Mouse (Mus musculus): ENCODE measurements around the gene Bptf. TPM values are rescaled to one million over a fixed set of nuclear protein-coding genes. Genes with fewer than 3 reads are reported as not detected.
"Not testable (repeated sequence)": the region's sequence is repeated elsewhere in the genome, so short reads cannot be mapped to it uniquely, and the experiment has no call there.

Bptf gene
- 36.2 and 40.6 TPM in 2 replicates for polyA plus RNA-seq (2014; fragmentation: Nextera tagmentation; extraction: Ambion mirVana)

DNA sequence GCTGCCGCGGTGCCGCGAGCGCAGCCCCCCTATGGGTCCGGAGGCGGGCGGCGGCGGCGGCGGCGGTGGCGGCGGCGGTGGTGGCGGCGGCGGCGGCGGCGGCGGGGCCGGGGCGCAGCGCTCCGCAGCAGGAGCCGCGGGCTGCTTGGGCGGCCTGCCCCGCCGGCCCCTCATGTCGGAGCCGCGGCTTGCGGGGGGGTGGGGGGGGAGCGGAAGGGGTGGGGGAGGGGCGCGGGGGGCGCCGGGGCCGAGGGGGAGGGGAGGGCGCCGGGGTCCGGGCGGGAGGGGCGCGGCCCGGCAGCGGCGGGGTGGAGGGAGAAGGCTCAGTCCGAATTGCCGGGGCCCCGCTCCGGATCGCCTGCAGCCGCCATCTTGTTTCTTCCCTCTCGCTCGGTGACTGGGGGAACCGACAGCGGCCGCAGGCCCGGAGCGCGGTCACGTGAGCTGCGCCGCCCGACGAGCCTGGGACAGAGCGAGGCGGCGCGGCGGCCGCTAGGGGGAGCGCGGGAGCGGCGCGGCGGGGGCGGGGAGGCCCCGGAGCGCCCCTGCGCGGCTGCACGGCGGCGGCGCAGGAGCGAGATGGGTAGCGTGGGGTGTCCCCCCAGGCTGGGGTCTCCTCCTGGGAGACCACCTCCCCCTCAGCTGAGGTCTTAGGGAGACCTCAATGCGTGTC lies at the start of gene Bptf:
Gene Bptf, minus strand, starts transcription at position 379 of the 673 bp plus-strand sequence.
- Histone ChIP-seq H3K27me3 (ENCODE audit: control insufficient read depth, insufficient read depth, low read length) (no peaks in the 10 kb centered on the region), H3K4me2 (replicated peaks) (peak within 1 kb of the TSS; percentile 63), H3K9me3 (ENCODE audit: control insufficient read depth, low read length) (no peaks in the 10 kb centered on the region), H3K27ac (peak within 1 kb of the TSS; percentile 98), H3K36me3 (replicated peaks; ENCODE audit: control insufficient read depth, insufficient read depth) (no peaks in the 10 kb centered on the region), H3K4me1 (replicated peaks; ENCODE audit: control insufficient read depth, insufficient read depth, low read length) (peaks cover 19% of the 10 kb centered on the region), H3K4me3 (replicated peaks; ENCODE audit: low read length) (peak within 1 kb of the TSS; percentile 93), H3K9ac (peak within 1 kb of the TSS; percentile 98)
- DNase-seq (ENCODE audit: low spot score) (peak; percentile 90), ATAC-seq (ENCODE audit: low FRiP score) (peak; percentile 97)
- WGBS: under 1% methylated on average over 26 of the region's 94 CpGs

DNA sequence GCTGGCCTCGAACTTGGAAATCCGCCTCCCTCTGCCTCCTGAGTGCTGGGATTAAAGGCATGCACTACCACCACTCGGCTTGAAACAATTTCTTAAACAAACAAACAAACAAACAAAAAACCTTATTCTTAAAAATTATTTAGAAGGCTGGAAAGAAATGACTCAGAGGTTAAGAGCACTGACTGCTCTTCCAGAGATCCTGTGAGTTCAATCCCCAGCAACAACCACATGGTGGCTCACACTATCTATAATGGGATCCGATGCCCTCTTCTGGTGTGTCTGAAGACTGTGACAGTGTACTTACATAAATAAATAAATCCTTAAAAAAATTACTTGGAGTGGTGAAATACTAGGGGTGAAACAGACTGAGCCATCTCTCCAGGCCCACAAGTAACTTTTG lies 29.3 kb upstream of the Bptf start:
- 90% methylated on average over 4 of the region's 4 CpGs for WGBS
- H3K4me2 ChIP-seq (replicated peaks): no peak overlapping the region
- H3K27ac ChIP-seq: no peak overlapping the region
- DNase-seq (ENCODE audit: low spot score): no peak
- H3K27me3 ChIP-seq (ENCODE audit: control insufficient read depth, insufficient read depth, low read length): no peaks in the 10 kb centered on the region
- no peak overlapping the region for H3K4me3 ChIP-seq (replicated peaks; ENCODE audit: low read length)
- no peaks in the 10 kb centered on the region for H3K4me1 ChIP-seq (replicated peaks; ENCODE audit: control insufficient read depth, insufficient read depth, low read length)
- no peak overlapping the region for H3K9ac ChIP-seq
- H3K9me3 ChIP-seq (ENCODE audit: control insufficient read depth, low read length): no peaks in the 10 kb centered on the region
- no peak for ATAC-seq (ENCODE audit: low FRiP score)
- H3K36me3 ChIP-seq (replicated peaks; ENCODE audit: control insufficient read depth, insufficient read depth): peaks cover 7% of the 10 kb centered on the region

DNA sequence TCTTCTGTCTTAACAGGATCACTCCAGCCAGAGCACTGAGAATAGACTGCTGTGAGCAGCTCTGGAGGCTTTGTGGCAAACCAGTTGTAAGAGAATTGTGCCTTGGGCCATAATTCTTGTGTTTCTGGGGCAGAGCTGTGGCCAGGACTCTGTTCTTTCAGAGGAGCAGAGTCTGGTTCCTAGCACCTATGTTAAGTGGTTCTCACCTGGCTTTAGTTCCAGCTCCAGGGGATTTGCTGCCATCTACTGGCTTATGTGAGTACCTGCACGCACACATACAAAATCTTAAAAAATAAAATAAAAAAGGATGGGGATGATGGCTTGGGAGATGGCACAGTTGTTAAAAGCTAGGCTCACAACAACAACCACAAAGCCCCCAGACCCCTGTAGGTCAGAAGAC lies 27.1 kb upstream of the Bptf start:
- Histone ChIP-seq H3K9me3 (ENCODE audit: control insufficient read depth, low read length) (no peaks in the 10 kb centered on the region), H3K36me3 (replicated peaks; ENCODE audit: control insufficient read depth, insufficient read depth) (no peaks in the 10 kb centered on the region), H3K4me3 (replicated peaks; ENCODE audit: low read length) (no peak overlapping the region), H3K9ac (no peak overlapping the region), H3K27ac (no peak overlapping the region), H3K27me3 (ENCODE audit: control insufficient read depth, insufficient read depth, low read length) (no peaks in the 10 kb centered on the region), H3K4me2 (replicated peaks) (no peak overlapping the region), H3K4me1 (replicated peaks; ENCODE audit: control insufficient read depth, insufficient read depth, low read length) (no peaks in the 10 kb centered on the region)
- 70% methylated on average over 1 of the region's 1 CpGs for whole genome bisulfite sequencing
- no peak for DNase-seq (ENCODE audit: low spot score)
- no peak for ATAC-seq (ENCODE audit: low FRiP score)

DNA sequence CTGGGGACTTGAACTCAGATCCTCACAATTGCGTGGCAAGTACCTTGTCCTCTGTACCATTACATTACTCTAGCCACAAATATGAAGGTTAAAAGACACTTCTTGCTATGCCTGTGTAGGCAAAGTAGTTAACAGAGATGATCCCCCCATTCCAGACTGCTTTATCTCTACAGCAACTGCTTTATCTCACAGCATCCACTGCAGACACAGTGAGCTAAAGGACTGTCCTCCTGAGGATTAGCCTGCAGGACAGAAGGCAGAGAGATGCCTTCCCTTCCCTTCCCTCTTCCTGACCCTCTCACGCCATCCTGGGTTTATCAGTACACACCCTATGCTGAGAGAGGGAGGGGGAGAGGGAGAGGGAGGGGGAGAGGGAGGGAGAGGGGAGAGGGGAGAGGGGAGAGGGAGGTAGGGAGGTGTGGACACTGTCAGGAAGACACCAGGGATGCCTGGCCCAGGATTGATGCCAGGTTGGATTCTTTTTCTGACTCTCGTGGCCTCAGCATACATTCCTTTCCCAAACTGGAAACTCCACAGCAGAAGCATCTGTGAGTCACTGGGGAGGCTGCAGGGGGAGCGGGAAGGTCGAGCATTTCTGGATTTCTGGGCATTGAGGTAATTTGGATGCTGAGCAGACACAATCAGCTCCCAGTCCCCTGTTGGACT lies 25.2 kb upstream of the Bptf start:
- no peak for DNase-seq (ENCODE audit: low spot score)
- 60% methylated on average over 5 of the region's 5 CpGs for WGBS
- Histone ChIP-seq H3K4me1 (replicated peaks; ENCODE audit: control insufficient read depth, insufficient read depth, low read length) (no peaks in the 10 kb centered on the region), H3K9ac (no peak overlapping the region), H3K4me2 (replicated peaks) (no peak overlapping the region), H3K27me3 (ENCODE audit: control insufficient read depth, insufficient read depth, low read length) (no peaks in the 10 kb centered on the region), H3K27ac (no peak overlapping the region), H3K9me3 (ENCODE audit: control insufficient read depth, low read length) (no peaks in the 10 kb centered on the region), H3K36me3 (replicated peaks; ENCODE audit: control insufficient read depth, insufficient read depth) (no peaks in the 10 kb centered on the region), H3K4me3 (replicated peaks; ENCODE audit: low read length) (no peak overlapping the region)
- ATAC-seq (ENCODE audit: low FRiP score): no peak

DNA sequence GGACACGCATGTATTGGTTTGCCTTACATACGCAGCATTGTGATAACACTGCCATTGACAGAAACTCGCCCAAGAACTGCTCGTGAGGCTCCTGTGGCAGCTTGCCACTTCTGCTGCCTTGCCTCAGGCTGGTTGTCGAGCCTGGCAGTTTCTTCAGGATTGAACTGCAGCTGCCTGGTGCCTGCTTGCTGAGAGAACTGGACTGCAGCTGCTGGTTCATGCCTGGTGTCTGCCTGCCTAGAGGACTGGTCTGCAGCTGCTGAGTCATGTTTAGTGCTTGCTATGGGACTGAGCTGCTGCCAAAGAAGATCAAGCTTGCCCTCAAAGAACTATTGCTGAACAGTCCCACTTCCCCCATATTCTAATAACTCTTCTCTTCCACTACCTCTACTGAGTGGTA lies 23.4 kb upstream of the Bptf start:
- H3K4me3 ChIP-seq (replicated peaks; ENCODE audit: low read length): no peak overlapping the region
- DNase-seq (ENCODE audit: low spot score) (no peak), ATAC-seq (ENCODE audit: low FRiP score) (no peak)
- H3K36me3 ChIP-seq (replicated peaks; ENCODE audit: control insufficient read depth, insufficient read depth): no peaks in the 10 kb centered on the region
- no peak overlapping the region for H3K9ac ChIP-seq
- H3K27ac ChIP-seq: no peak overlapping the region
- H3K27me3 ChIP-seq (ENCODE audit: control insufficient read depth, insufficient read depth, low read length): no peaks in the 10 kb centered on the region
- no peaks in the 10 kb centered on the region for H3K9me3 ChIP-seq (ENCODE audit: control insufficient read depth, low read length)
- H3K4me2 ChIP-seq (replicated peaks): no peak overlapping the region
- WGBS: 81% methylated on average over 5 of the region's 5 CpGs
- no peaks in the 10 kb centered on the region for H3K4me1 ChIP-seq (replicated peaks; ENCODE audit: control insufficient read depth, insufficient read depth, low read length)

DNA sequence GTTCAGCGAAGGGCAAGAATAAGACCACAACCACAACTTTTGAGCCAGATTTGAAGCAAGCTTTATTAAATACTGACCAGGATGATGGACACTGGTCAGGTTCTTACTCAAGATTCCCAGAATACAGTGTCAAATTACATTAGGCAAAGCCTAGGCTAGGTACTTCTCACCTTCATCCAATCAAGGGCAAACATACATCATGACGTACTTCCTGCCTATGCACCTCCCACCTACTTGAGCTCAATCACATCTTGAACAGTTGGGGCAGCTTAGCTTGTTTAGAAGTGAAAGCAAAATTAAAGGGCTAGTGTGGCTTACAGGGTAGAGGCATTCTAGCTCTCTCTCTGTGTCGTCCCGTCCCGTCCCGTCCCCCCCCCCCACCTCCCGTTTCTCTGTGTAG lies 22.5 kb upstream of the Bptf start:
- DNase-seq (ENCODE audit: low spot score) (no peak), ATAC-seq (ENCODE audit: low FRiP score) (no peak)
- 84% methylated on average over 7 of the region's 7 CpGs for WGBS
- Histone ChIP-seq H3K27me3 (ENCODE audit: control insufficient read depth, insufficient read depth, low read length) (no peaks in the 10 kb centered on the region), H3K9me3 (ENCODE audit: control insufficient read depth, low read length) (no peaks in the 10 kb centered on the region), H3K4me3 (replicated peaks; ENCODE audit: low read length) (no peak overlapping the region), H3K4me1 (replicated peaks; ENCODE audit: control insufficient read depth, insufficient read depth, low read length) (no peaks in the 10 kb centered on the region), H3K4me2 (replicated peaks) (no peak overlapping the region), H3K9ac (no peak overlapping the region), H3K27ac (no peak overlapping the region), H3K36me3 (replicated peaks; ENCODE audit: control insufficient read depth, insufficient read depth) (no peaks in the 10 kb centered on the region)

DNA sequence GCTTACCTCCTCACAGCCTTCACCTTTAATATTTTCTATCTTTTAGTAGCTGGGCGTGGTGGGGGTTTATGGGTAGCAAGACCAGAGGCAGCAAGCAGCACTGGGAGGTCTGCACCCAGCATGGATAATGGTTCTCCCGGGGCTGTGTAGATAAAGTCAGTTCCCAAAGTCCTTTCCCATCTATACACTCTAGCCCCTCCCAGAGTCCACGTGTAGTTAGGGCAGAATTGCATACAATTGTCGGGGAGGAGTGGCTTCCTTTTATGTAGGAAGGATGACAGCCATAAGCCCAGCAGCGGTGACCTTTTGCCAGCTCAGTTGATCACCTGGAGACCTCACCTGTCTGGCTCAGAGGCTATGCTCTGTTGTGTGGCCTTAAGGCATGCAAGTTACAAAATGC lies 21.7 kb upstream of the Bptf start:
- Histone ChIP-seq H3K4me3 (replicated peaks; ENCODE audit: low read length) (no peak overlapping the region), H3K4me1 (replicated peaks; ENCODE audit: control insufficient read depth, insufficient read depth, low read length) (no peaks in the 10 kb centered on the region), H3K27ac (no peak overlapping the region), H3K27me3 (ENCODE audit: control insufficient read depth, insufficient read depth, low read length) (no peaks in the 10 kb centered on the region), H3K9me3 (ENCODE audit: control insufficient read depth, low read length) (no peaks in the 10 kb centered on the region), H3K4me2 (replicated peaks) (no peak overlapping the region), H3K9ac (no peak overlapping the region), H3K36me3 (replicated peaks; ENCODE audit: control insufficient read depth, insufficient read depth) (no peaks in the 10 kb centered on the region)
- no peak for ATAC-seq (ENCODE audit: low FRiP score)
- 78% methylated on average over 5 of the region's 5 CpGs for WGBS
- DNase-seq (ENCODE audit: low spot score): no peak

DNA sequence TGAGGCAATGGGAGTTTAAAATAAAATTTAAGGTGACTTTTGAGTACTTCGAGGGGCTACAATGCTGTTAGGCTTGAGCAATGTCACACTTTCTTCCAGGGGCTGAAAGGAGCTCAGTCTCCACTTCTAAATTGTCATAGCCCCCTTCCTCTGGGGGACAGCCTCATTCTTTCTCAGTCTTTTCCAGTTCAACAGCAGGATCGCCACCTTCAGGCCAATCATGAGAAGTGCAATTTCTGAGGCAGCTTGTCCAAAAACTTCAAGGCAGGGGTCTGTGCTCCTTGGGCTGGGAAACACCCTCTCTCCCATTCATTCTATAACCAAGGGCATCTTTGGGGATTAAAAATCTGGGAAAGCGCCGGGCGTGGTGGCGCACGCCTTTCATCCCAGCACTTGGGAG lies 19.9 kb upstream of the Bptf start:
- Histone ChIP-seq H3K4me1 (replicated peaks; ENCODE audit: control insufficient read depth, insufficient read depth, low read length) (no peaks in the 10 kb centered on the region), H3K9ac (no peak overlapping the region), H3K4me2 (replicated peaks) (no peak overlapping the region), H3K36me3 (replicated peaks; ENCODE audit: control insufficient read depth, insufficient read depth) (no peaks in the 10 kb centered on the region), H3K27me3 (ENCODE audit: control insufficient read depth, insufficient read depth, low read length) (no peaks in the 10 kb centered on the region), H3K27ac (no peak overlapping the region), H3K4me3 (replicated peaks; ENCODE audit: low read length) (no peak overlapping the region), H3K9me3 (ENCODE audit: control insufficient read depth, low read length) (no peaks in the 10 kb centered on the region)
- 75% methylated on average over 7 of the region's 7 CpGs for WGBS
- no peak for DNase-seq (ENCODE audit: low spot score)
- no peak for ATAC-seq (ENCODE audit: low FRiP score)

DNA sequence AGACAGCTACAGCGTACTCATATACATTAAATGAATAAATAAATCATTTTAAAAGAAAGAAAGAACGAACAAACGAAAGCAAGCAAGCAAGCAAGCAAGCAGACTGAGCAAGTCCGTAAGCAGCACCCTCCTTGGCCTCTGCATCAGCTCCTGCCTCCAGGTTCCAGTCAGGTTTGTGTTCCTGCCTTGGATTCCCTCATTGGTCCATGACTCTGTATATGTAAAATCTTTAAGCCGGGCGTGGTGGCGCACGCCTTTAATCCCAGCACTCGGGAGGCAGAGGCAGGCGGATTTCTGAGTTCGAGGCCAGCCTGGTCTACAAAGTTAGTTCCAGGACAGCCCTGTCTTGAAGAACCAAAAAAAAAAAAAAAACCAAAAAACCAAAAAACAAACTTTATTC lies 12.0 kb upstream of the Bptf start:
- not testable (repeated sequence) for DNase-seq (ENCODE audit: low spot score); H3K9me3 ChIP-seq (ENCODE audit: control insufficient read depth, low read length); H3K27me3 ChIP-seq (ENCODE audit: control insufficient read depth, insufficient read depth, low read length); H3K36me3 ChIP-seq (replicated peaks; ENCODE audit: control insufficient read depth, insufficient read depth); H3K9ac ChIP-seq; H3K4me1 ChIP-seq (replicated peaks; ENCODE audit: control insufficient read depth, insufficient read depth, low read length); H3K4me3 ChIP-seq (replicated peaks; ENCODE audit: low read length); H3K27ac ChIP-seq; ATAC-seq (ENCODE audit: low FRiP score); H3K4me2 ChIP-seq (replicated peaks)
- 92% methylated on average over 11 of the region's 11 CpGs for whole genome bisulfite sequencing

All from hindbrain, embryonic 14.5 days (tissue).